Mouse (Mus musculus): ENCODE measurements around the gene Palm2. TPM values are rescaled to one million over a fixed set of nuclear protein-coding genes. Genes with fewer than 3 reads are reported as not detected.

Palm2 gene
- polyA plus RNA-seq, 1 experiment from 2014 or later = 7.0 TPM

DNA sequence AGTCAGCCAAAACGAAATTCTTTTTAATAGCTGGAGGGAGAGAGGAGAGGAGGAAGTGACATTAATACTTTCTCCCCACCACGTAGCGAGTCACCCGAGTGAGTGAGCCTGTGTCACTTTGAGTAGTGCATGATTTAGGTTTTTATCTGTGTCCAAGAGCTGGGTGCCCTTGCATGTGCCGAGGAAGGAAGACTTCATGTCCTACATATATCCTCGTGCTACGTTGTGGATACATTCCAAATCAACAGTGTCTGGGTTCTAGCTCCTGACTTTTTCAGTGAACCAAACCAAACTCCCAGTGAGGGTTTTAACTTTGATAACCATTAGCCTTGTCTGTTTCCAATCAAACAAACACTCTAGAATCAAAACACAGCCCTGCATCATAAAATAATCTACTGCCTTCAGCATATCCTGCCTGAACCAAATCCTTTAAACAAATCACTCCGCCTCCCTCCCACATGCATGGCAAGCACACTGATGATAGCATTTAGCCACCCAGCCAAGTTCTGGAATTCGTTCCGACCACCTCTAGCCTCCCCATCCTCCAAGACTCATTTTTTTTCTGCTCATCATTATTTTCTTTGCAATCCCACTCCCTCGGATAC lies 309.4 kb downstream of the Palm2 start:
- H3K36me3 ChIP-seq (replicated peaks; ENCODE audit: control insufficient read depth, insufficient read depth, low read depth, low read length) = no peaks in the 10 kb centered on the region
- H3K4me3 ChIP-seq (ENCODE audit: low read depth, low read length) = no peak overlapping the region
- no peak overlapping the region for H3K9ac ChIP-seq (replicated peaks; ENCODE audit: low read length)
- ATAC-seq (replicated peaks; ENCODE audit: insufficient number of reproducible peaks, low FRiP score, low TSS enrichment, low read depth) (no peak), DNase-seq (ENCODE audit: low spot score) (no peak)
- no peak overlapping the region for H3K4me2 ChIP-seq (ENCODE audit: low read depth, low read length)
- H3K4me1 ChIP-seq (ENCODE audit: control insufficient read depth, insufficient read depth, low read length) = peaks cover 4% of the 10 kb centered on the region; the same call in 1 of the 2 replicates
- no peaks in the 10 kb centered on the region for H3K27me3 ChIP-seq (ENCODE audit: control insufficient read depth, insufficient read depth, low read length)
- H3K9me3 ChIP-seq (replicated peaks; ENCODE audit: control insufficient read depth, low read length) = no peaks in the 10 kb centered on the region
- no peak overlapping the region for H3K27ac ChIP-seq (replicated peaks; ENCODE audit: low read depth, low read length)
- 76% methylated on average over 11 of the region's 11 CpGs for WGBS

DNA sequence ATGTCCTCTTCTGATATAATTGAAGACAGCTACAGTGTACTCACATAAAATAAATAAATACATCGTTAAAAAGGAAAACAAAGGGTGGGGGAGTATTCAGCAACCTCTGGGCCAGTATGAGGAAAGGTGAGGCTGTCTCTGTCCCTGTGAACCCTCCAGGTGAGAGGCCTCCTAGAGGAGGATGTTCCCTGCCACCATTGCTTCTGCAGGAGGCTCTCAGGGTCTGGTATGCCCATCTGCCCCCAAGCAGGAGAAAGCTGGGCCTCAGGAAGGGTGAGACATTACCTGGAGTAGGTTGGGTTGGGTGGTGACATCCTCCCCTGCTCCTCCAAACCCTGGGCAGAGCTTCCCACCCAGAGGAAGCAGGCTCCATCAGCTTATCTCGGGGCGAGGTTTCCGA lies 316.6 kb downstream of the Palm2 start:
- 75% methylated on average over 4 of the region's 4 CpGs for WGBS
- H3K27ac ChIP-seq (replicated peaks; ENCODE audit: low read depth, low read length) = no peak overlapping the region
- ATAC-seq (replicated peaks; ENCODE audit: insufficient number of reproducible peaks, low FRiP score, low TSS enrichment, low read depth) (no peak), DNase-seq (ENCODE audit: low spot score) (no peak)
- no peaks in the 10 kb centered on the region for H3K27me3 ChIP-seq (ENCODE audit: control insufficient read depth, insufficient read depth, low read length)
- H3K4me2 ChIP-seq (ENCODE audit: low read depth, low read length) = no peak overlapping the region
- H3K4me3 ChIP-seq (ENCODE audit: low read depth, low read length) = no peak overlapping the region
- no peaks in the 10 kb centered on the region for H3K36me3 ChIP-seq (replicated peaks; ENCODE audit: control insufficient read depth, insufficient read depth, low read depth, low read length)
- H3K9me3 ChIP-seq (replicated peaks; ENCODE audit: control insufficient read depth, low read length) = no peaks in the 10 kb centered on the region
- H3K4me1 ChIP-seq (ENCODE audit: control insufficient read depth, insufficient read depth, low read length) = no peaks in the 10 kb centered on the region
- H3K9ac ChIP-seq (replicated peaks; ENCODE audit: low read length) = no peak overlapping the region

GRCm38 (mm10) chr4:57751054-57751453 lies 317.0 kb downstream of the Palm2 start:
- no peak for ATAC-seq (replicated peaks; ENCODE audit: insufficient number of reproducible peaks, low FRiP score, low TSS enrichment, low read depth)
- Histone ChIP-seq H3K27me3 (ENCODE audit: control insufficient read depth, insufficient read depth, low read length) (no peaks in the 10 kb centered on the region), H3K4me1 (ENCODE audit: control insufficient read depth, insufficient read depth, low read length) (no peaks in the 10 kb centered on the region), H3K9me3 (replicated peaks; ENCODE audit: control insufficient read depth, low read length) (no peaks in the 10 kb centered on the region), H3K36me3 (replicated peaks; ENCODE audit: control insufficient read depth, insufficient read depth, low read depth, low read length) (no peaks in the 10 kb centered on the region), H3K9ac (replicated peaks; ENCODE audit: low read length) (no peak overlapping the region), H3K4me2 (ENCODE audit: low read depth, low read length) (no peak overlapping the region), H3K4me3 (ENCODE audit: low read depth, low read length) (no peak overlapping the region), H3K27ac (replicated peaks; ENCODE audit: low read depth, low read length) (no peak overlapping the region)
- no peak for DNase-seq (ENCODE audit: low spot score)
- WGBS = 70% methylated on average over 4 of the region's 4 CpGs

- no peak overlapping the region for H3K27ac ChIP-seq (replicated peaks; ENCODE audit: low read depth, low read length)
- ATAC-seq (replicated peaks; ENCODE audit: insufficient number of reproducible peaks, low FRiP score, low TSS enrichment, low read depth) (no peak), DNase-seq (ENCODE audit: low spot score) (no peak)
- no peak overlapping the region for H3K9ac ChIP-seq (replicated peaks; ENCODE audit: low read length)
- no peaks in the 10 kb centered on the region for H3K4me1 ChIP-seq (ENCODE audit: control insufficient read depth, insufficient read depth, low read length)
- H3K4me2 ChIP-seq (ENCODE audit: low read depth, low read length) = no peak overlapping the region
- H3K27me3 ChIP-seq (ENCODE audit: control insufficient read depth, insufficient read depth, low read length) = no peaks in the 10 kb centered on the region
- no peaks in the 10 kb centered on the region for H3K9me3 ChIP-seq (replicated peaks; ENCODE audit: control insufficient read depth, low read length)
- WGBS = 93% methylated on average over 11 of the region's 11 CpGs
- H3K4me3 ChIP-seq (ENCODE audit: low read depth, low read length) = no peak overlapping the region
- H3K36me3 ChIP-seq (replicated peaks; ENCODE audit: control insufficient read depth, insufficient read depth, low read depth, low read length) = no peaks in the 10 kb centered on the region
These were observed 317.5 kb downstream of the Palm2 start for GRCm38 (mm10) chr4:57751566-57751965.

DNA sequence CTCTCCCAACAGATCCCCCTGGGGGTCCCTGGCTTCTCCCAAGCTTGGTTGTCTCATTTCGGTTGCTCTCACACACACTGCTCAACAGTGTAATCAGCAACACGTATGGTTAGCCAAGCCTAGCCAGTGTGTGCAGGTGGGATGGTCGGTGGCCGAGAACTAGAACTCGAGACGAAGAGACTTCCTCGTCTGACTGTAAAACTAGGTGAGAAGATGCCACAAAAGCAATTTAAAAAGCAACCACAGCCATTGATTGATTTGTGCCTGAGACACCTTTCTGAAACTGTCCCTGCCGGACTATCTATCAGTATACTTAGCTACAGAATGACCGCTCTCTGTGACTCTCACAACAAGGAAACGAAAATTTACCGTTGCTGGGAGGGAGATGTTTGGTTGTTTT lies 321.0 kb downstream of the Palm2 start:
- Histone ChIP-seq H3K9ac (replicated peaks; ENCODE audit: low read length) (no peak overlapping the region), H3K4me3 (ENCODE audit: low read depth, low read length) (no peak overlapping the region), H3K4me2 (ENCODE audit: low read depth, low read length) (no peak overlapping the region), H3K36me3 (replicated peaks; ENCODE audit: control insufficient read depth, insufficient read depth, low read depth, low read length) (no peaks in the 10 kb centered on the region), H3K4me1 (ENCODE audit: control insufficient read depth, insufficient read depth, low read length) (no peaks in the 10 kb centered on the region), H3K27ac (replicated peaks; ENCODE audit: low read depth, low read length) (no peak overlapping the region), H3K9me3 (replicated peaks; ENCODE audit: control insufficient read depth, low read length) (no peaks in the 10 kb centered on the region), H3K27me3 (ENCODE audit: control insufficient read depth, insufficient read depth, low read length) (no peaks in the 10 kb centered on the region)
- no peak for DNase-seq (ENCODE audit: low spot score)
- no peak for ATAC-seq (replicated peaks; ENCODE audit: insufficient number of reproducible peaks, low FRiP score, low TSS enrichment, low read depth)
- WGBS = 89% methylated on average over 11 of the region's 11 CpGs

- Histone ChIP-seq H3K9ac (replicated peaks; ENCODE audit: low read length) (no peak overlapping the region), H3K27ac (replicated peaks; ENCODE audit: low read depth, low read length) (no peak overlapping the region), H3K4me3 (ENCODE audit: low read depth, low read length) (no peak overlapping the region), H3K9me3 (replicated peaks; ENCODE audit: control insufficient read depth, low read length) (no peaks in the 10 kb centered on the region), H3K4me1 (ENCODE audit: control insufficient read depth, insufficient read depth, low read length) (no peaks in the 10 kb centered on the region), H3K27me3 (ENCODE audit: control insufficient read depth, insufficient read depth, low read length) (no peaks in the 10 kb centered on the region), H3K4me2 (ENCODE audit: low read depth, low read length) (no peak overlapping the region), H3K36me3 (replicated peaks; ENCODE audit: control insufficient read depth, insufficient read depth, low read depth, low read length) (no peaks in the 10 kb centered on the region)
- 43% methylated on average over 11 of the region's 11 CpGs for WGBS
- DNase-seq (ENCODE audit: low spot score) (peak; percentile 12), ATAC-seq (replicated peaks; ENCODE audit: insufficient number of reproducible peaks, low FRiP score, low TSS enrichment, low read depth) (no peak)
These were observed 323.9 kb downstream of the Palm2 start for GRCm38 (mm10) chr4:57757997-57758396.

Other genes starting within 250 kb of the Palm2 start
- gene Ptpn3, start 132.4 kb upstream of the Palm2 start, polyA plus RNA-seq (2014; fragmentation: Nextera tagmentation; extraction: Ambion mirVana) = 1.9 and 2.5 TPM in 2 replicates
- gene Pakap, start 133.9 kb downstream of the Palm2 start, polyA plus RNA-seq (2014; fragmentation: Nextera tagmentation; extraction: Ambion mirVana) = 22.9 and 26.7 TPM in 2 replicates

Measured in embryonic facial prominence, embryonic 11.5 days (tissue).